Mouse (Mus musculus): Measurements from ENCODE around the gene Dbnl.
A peak's percentile ranks its signal among the peaks of the same experiment; 100 is the strongest.

Dbnl gene

GRCm38 (mm10) chr11:5836126-5836525 lies 47.8 kb downstream of the Dbnl start:
- peak; percentile 59 for DNase-seq (ENCODE audit: low read depth, low spot score)

DNA sequence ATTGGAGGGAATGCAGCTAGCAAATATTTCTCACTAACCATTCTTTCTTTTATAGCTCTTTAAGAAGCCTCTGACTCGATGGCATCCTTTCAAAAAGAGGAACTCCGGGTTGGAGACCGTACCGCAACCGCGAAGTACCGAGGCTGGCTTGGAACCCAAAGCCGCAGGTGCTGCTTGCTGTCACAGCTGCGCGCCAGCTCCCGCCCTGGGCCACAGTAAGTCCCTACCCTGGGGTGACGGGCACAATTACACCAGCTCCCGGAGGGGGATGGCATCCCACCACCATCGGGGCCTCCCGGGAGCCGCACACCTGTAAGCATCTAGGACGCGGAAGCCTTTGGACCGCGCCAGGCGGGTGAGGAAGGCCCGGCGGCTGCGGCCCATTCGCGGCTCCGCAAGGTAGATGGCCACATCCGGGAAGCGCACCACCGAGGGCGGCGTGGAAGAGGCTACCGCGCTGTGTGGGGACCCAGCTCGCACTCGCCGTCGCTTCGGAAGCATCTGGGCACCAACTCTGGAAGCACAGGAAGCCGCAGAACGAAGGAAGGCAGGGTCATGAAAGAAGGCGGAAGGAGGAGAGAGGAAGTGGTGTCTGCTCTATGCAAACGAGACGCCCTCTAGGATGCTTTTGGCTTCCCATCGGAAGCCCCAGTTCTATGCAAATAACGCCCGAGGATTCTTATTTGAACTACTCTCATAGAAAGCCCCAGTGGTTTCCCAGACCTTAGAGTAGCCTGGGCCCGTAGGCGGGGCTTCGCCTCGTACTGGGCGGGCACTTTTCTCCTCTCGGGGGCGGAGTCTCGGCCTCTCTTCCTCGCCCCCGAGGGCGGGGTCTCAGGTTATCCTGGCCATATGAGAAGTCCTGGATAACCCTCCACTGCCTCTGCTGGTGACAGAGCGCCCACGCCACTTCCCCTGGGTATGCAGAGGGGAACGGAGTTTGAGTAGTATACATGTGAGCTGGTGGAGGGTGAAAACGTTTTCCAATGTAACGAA lies 49.3 kb downstream of the Dbnl start, which contains the start of gene Polm:
Gene Polm (minus strand): TSS at position 766 of the 996 bp plus-strand sequence.
- peak; percentile 91 for DNase-seq (ENCODE audit: low read depth, low spot score)

GRCm38 (mm10) chr11:5840346-5840745 lies 52.1 kb downstream of the Dbnl start:
- peak; percentile 1 for DNase-seq (ENCODE audit: low read depth, low spot score)

- DNase-seq (ENCODE audit: low read depth, low spot score), result peak; percentile 8
These were observed 53.5 kb downstream of the Dbnl start for GRCm38 (mm10) chr11:5841751-5842150.

- no peak for DNase-seq (ENCODE audit: low read depth, low spot score)
These were observed 54.8 kb downstream of the Dbnl start for GRCm38 (mm10) chr11:5843131-5843530.

DNA sequence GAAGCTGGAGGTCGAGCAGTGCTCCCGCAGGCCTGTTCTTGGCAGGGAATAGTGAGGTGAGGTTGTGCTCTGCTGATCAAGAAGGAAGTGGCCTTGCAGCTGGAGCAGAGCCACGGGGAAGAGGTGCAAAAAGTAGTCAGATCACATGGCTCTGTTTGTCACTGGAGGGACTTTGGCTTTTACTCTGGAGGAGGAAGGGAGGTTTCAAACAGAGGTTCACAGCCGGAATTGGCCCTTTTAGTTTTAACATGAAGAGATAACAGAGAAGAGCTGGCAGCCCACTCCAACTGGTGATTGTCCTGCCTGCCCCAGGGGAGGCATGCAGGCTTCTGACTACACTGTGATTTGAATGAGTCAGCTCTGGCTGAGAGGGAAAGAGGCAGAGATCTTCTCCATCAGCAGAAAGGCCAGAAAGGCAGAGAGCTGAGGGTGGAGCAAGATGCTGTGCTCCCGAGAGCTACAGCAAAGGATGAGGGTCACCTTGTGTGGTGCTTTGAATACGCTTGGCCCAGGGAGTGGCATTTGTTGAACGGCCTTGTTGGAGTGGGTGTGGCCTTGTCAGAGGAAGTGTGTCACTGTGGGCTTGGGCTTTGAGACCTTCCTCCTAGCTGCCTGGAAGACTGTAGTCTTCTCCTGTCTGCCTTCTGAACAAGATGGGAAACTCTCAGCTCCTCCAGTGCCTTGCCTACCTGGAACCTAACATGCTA lies 58.5 kb downstream of the Dbnl start:
- DNase-seq (ENCODE audit: low read depth, low spot score), result peak; percentile 61

GRCm38 (mm10) chr11:5848741-5849140 lies 60.5 kb downstream of the Dbnl start:
- DNase-seq (ENCODE audit: low read depth, low spot score), result peak; percentile 75

GRCm38 (mm10) chr11:5849316-5849715 lies 61.0 kb downstream of the Dbnl start:
- DNase-seq (ENCODE audit: low read depth, low spot score), result no peak

DNA sequence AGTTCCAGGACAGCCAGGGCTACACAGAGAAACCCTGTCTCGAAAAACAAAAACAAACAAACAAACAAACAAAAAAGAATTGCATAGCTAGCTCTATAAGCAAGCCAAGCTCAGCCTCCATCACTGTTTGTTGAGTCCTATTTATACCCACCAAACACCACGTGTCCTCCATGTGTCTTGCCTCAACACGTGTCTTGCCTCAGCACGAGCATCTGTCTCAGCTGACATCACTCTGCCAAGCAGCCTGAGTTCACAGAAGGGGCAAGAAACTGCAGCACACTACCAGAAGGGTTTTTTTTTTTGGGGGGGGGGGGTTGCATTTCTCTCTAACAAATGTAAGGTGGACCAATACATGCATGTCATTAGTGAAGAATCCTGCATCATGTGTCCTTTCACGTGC lies 62.2 kb downstream of the Dbnl start:
- DNase-seq (ENCODE audit: low read depth, low spot score), result no peak
